Mouse (Mus musculus) stomach, embryonic 16.5 days (tissue): ENCODE measurements at regions not wholly inside any gene's neighbourhood (a gene's known extent, or its start where the extent isn't known, plus 50 kb on each side); places are given as distances from the start of the nearest gene placed in this dataset.
A peak's percentile ranks its signal among the peaks of the same experiment; 100 is the strongest.

ENCODE experiments used
- ATAC-seq: fragments of 200-750 bp; cut with Nextera tagmentation; 2 replicates; pipeline ENCODE4 v1.8.0; 2017; ENCODE audit warnings: moderate number of reproducible peaks, moderate TSS enrichment; ENCODE audit not compliant: insufficient read depth, low FRiP score
- H3K27ac ChIP-seq: fragments of 300-500 bp; sonication (generic); 2 replicates; pipeline ENCODE4 v1.5.1; 2014; ENCODE audit warnings: low read length
- H3K27me3 ChIP-seq: fragments of 300-500 bp; sonication (generic); 2 replicates; pipeline ENCODE4 v1.6.1; 2014; ENCODE audit warnings: low read length, control low read depth, mixed read lengths; ENCODE audit not compliant: control insufficient read depth, insufficient read depth
- H3K36me3 ChIP-seq: fragments of 300-500 bp; sonication (generic); 2 replicates; pipeline ENCODE4 v1.6.1; 2014; ENCODE audit warnings: low read length; ENCODE audit not compliant: control insufficient read depth, insufficient read depth
- H3K4me1 ChIP-seq: fragments of 300-500 bp; sonication (generic); 2 replicates; pipeline ENCODE4 v1.6.1; 2014; ENCODE audit warnings: low read length, control low read depth, mixed read lengths; ENCODE audit not compliant: control insufficient read depth, insufficient read depth
- H3K4me2 ChIP-seq: fragments of 300-500 bp; sonication (generic); 2 replicates; pipeline ENCODE4 v1.6.1; 2014; ENCODE audit warnings: low read depth, low read length, mixed read lengths
- H3K4me3 ChIP-seq: fragments of 300-500 bp; sonication (generic); replicated peaks from 2 replicates; pipeline ENCODE4 v1.5.1; 2014; ENCODE audit warnings: mild to moderate bottlenecking, low read length
- H3K9ac ChIP-seq: fragments of 300-500 bp; sonication (generic); 2 replicates; pipeline ENCODE4 v1.6.1; 2014; ENCODE audit warnings: low read length
- H3K9me3 ChIP-seq: fragments of 300-500 bp; sonication (generic); replicated peaks from 2 replicates; pipeline ENCODE4 v1.6.1; 2016; ENCODE audit warnings: low read length, control low read depth; ENCODE audit not compliant: control insufficient read depth
- WGBS: fragments of 180-500 bp; shearing (Covaris S2); extraction: QIAGEN DNeasy Blood & Tissue Kit; methylation state at CpG from one replicate; pipeline ENCODE4 v1.1.7; 2014; 5-methylcytosine and 5-hydroxymethylcytosine counted together

- Histone ChIP-seq H3K4me2 (no peak overlapping the region), H3K4me1 (peaks cover 8% of the 10 kb centered on the region), H3K27ac (no peak overlapping the region), H3K9ac (no peak overlapping the region), H3K27me3 (no peaks in the 10 kb centered on the region), H3K4me3 (no peak overlapping the region), H3K9me3 (0 out of 2 replicates have a peak, but pooled peaks cover 3% of the 10 kb centered on the region), H3K36me3 (no peaks in the 10 kb centered on the region)
- no peak for ATAC-seq
- WGBS, result 71% methylated on average over 6 of the region's 6 CpGs
Measured at GRCm38 (mm10) chr3:65457931-65458330, 65.5 kb upstream of the Ssr3 start.

DNA sequence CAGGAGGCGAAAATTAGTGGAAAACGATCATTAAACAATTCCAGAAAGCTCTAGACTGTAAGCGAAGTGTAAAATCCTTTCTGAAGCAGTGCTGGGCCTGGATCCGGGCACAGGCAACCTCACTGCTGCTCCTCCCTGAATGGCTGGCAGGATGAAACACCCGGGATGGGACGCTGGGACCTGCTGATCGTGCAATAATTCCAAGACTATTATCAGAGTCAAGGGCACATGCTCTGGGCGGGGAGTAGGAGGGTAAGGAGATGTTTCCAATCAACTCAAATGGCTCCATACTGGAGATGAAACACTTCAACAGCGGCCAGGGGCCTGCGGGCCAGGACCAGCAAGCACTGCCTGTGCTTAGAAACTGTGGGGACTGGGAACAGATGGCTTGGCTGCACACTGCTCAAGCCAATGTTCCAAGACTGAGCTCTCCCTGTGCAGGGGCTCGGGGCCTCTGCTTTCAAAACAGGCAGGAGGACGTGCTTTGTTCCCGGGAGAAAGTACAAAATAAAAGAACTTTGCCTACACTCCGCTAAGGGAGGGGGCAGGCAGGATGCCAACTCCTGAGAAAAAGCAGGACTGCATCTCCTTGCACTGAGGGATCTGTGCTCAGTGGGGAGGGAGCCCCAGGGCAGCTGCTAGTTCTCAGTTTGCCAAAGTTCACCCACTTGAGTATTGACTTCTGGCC is 63.3 kb upstream of the Ssr3 start:
- peaks cover 8% of the 10 kb centered on the region for H3K4me1 ChIP-seq
- WGBS, result 37% methylated on average over 14 of the region's 14 CpGs
- no peak overlapping the region for H3K4me2 ChIP-seq
- ATAC-seq, result peak; percentile 95
- H3K4me3 ChIP-seq, result no peak overlapping the region
- no peaks in the 10 kb centered on the region for H3K27me3 ChIP-seq
- H3K27ac ChIP-seq, result peak overlapping the region; percentile 95
- no peaks in the 10 kb centered on the region for H3K36me3 ChIP-seq
- H3K9me3 ChIP-seq, result 0 out of 2 replicates have a peak, but pooled peaks cover 3% of the 10 kb centered on the region
- H3K9ac ChIP-seq, result peak overlapping the region; percentile 51; the same call in 1 of the 2 replicates

- 92% methylated on average over 7 of the region's 7 CpGs for WGBS
- H3K27me3 ChIP-seq, result no peaks in the 10 kb centered on the region
Measured at GRCm38 (mm10) chr3:65454301-65454700, 61.9 kb upstream of the Ssr3 start.

DNA sequence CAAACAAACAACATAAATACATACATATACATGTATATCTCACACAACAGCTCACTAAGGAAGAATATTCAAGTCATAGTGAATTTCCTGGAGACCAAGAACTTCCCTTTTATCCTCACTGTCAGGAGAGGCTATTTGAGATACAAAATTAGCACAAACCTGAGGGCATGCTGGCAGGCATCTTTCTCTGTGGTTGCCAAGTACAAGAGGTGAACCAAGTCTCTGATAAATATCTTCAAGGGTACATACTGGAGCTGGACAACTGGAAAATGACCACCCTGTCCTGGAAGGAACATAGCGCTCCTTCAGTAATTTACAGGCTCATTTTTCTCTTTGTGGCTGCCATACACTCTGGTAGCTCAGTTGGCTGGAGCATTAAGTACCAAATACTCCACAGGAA is 56.8 kb upstream of the Ssr3 start:
- 89% methylated on average over 1 of the region's 1 CpGs for WGBS
- Histone ChIP-seq H3K4me1 (no peaks in the 10 kb centered on the region), H3K4me3 (no peak overlapping the region), H3K27me3 (no peaks in the 10 kb centered on the region), H3K9ac (no peak overlapping the region), H3K9me3 (no peaks in the 10 kb centered on the region), H3K4me2 (no peak overlapping the region), H3K36me3 (no peaks in the 10 kb centered on the region), H3K27ac (no peak overlapping the region)
- ATAC-seq, result no peak

More at GRCm38 (mm10) chr3:65454301-65454700, 61.9 kb upstream of the Ssr3 start:
- Histone ChIP-seq H3K27ac (no peak overlapping the region), H3K9me3 (0 out of 2 replicates have a peak, but pooled peaks cover 3% of the 10 kb centered on the region), H3K4me1 (peaks cover 8% of the 10 kb centered on the region), H3K36me3 (no peaks in the 10 kb centered on the region), H3K9ac (no peak overlapping the region), H3K4me2 (no peak overlapping the region), H3K4me3 (no peak overlapping the region)
- no peak for ATAC-seq

DNA sequence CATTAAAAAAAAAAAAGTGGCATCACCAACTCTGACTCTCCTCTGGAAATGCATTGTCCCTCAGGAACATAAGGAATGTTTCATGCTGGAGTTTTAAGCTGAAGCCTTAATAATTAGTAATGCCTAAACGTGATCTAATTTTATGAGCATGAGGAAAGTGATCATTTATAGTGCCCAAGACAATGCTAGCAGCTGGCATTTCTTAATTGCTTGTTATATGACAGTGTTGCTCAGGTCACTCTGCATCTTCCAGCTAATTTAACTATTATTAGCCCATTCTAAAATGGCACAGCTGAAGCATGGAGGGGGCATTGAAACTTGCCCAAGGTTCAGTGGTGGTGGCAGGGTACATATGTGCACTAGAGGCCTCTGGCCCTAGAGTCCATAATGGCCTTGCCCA is 51.3 kb upstream of the Ssr3 start:
- no peak overlapping the region for H3K4me3 ChIP-seq
- ATAC-seq, result no peak
- H3K27me3 ChIP-seq, result no peaks in the 10 kb centered on the region
- peaks cover 3% of the 10 kb centered on the region; the same call in 1 of the 2 replicates for H3K4me1 ChIP-seq
- WGBS, result 58% methylated on average over 1 of the region's 1 CpGs
- no peaks in the 10 kb centered on the region for H3K36me3 ChIP-seq
- no peaks in the 10 kb centered on the region for H3K9me3 ChIP-seq
- no peak overlapping the region for H3K4me2 ChIP-seq
- H3K27ac ChIP-seq, result no peak overlapping the region
- H3K9ac ChIP-seq, result no peak overlapping the region

- no peak overlapping the region for H3K27ac ChIP-seq
- no peak for ATAC-seq
Measured at GRCm38 (mm10) chr3:65442946-65443345, 50.5 kb upstream of the Ssr3 start.

DNA sequence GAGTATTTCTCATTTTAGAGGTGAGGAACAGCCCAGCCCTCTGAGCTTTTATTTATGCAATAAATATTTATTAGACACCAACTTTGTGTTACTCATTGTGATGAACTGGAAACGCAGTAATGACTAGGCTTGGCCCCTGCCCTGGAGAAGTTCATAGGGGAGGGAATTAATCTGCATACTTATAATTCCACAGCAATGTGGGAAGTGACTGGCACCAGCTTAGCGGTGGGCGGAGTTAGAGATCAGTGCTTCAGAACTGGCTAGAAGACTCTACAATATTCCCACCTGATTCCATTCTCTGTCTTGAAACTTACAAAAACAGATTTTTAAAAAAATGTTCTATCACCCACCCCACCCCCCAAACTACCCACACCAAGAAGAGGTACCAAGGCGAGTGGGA is 49.8 kb upstream of the Ssr3 start:
- peak overlapping the region; percentile 68; the same call in 1 of the 2 replicates for H3K27ac ChIP-seq
- H3K36me3 ChIP-seq, result no peaks in the 10 kb centered on the region
- WGBS, result 67% methylated on average over 4 of the region's 4 CpGs
- no peak overlapping the region for H3K9ac ChIP-seq
- no peak overlapping the region for H3K4me2 ChIP-seq
- no peaks in the 10 kb centered on the region for H3K27me3 ChIP-seq
- ATAC-seq, result peak; percentile 33; the same call in 1 of the 2 replicates
- H3K4me3 ChIP-seq, result no peak overlapping the region
- H3K4me1 ChIP-seq, result peaks cover 3% of the 10 kb centered on the region; the same call in 1 of the 2 replicates
- no peaks in the 10 kb centered on the region for H3K9me3 ChIP-seq

More at GRCm38 (mm10) chr3:65442946-65443345, 50.5 kb upstream of the Ssr3 start:
- Histone ChIP-seq H3K9ac (no peak overlapping the region), H3K27me3 (no peaks in the 10 kb centered on the region), H3K36me3 (no peaks in the 10 kb centered on the region), H3K9me3 (no peaks in the 10 kb centered on the region), H3K4me1 (peaks cover 3% of the 10 kb centered on the region; the same call in 1 of the 2 replicates), H3K4me3 (no peak overlapping the region), H3K4me2 (no peak overlapping the region)
- WGBS, result 59% methylated on average over 8 of the region's 8 CpGs
